17 mouse cellular contexts compared by ENCODE assay signal in the genomic region with DNA sequence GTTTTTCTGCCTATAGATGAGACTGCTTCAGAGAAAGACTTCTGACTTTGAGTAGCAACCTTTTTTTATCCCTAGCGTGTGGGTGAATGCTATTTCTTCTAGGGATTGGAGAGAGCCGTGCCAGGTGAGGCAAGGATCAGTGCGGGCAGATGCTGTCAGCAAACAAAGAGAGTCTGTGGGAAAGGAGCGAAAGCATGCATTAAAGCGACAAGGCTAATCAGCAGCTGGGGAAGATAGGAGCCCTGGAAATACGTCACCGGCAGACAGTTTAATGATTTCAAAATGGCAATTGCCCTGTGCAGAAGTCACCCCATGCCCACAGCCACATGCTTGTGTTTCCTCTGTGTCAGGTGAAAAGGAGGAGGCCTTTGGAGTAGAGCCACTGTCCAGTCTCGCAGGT. TPM values are rescaled to one million over a fixed set of nuclear protein-coding genes. Genes with fewer than 3 reads are reported as not detected.
DNase-seq lines count a peak whose midpoint lies in the region; ATAC-seq and TF ChIP-seq lines count a peak whose summit lies in the region.
"Had no signal": no experiment of that assay in that cellular context is flagged by ENCODE, and none has a peak within 500 bp of the region (broad histone marks: within the 10 kb centered on the region; RNA-seq: fewer than 3 reads in every experiment).

No protein-coding gene starts in this region.

- DNase-seq in heart, postnatal 25 days (ENCODE audit: low spot score), result no peak
- DNase-seq in brain, embryonic 14.5 days (ENCODE audit: low read depth), result peak; percentile 74
- DNase-seq in hindbrain, embryonic 14.5 days (ENCODE audit: low spot score), result no peak
- DNase-seq in Muller cell, postnatal 12 days (ENCODE audit: inconsistent ontology term), result no peak
- DNase-seq in left cerebral cortex, postnatal 36 days (ENCODE audit: low spot score in 2 of 2), result no peak
- no peak for DNase-seq in urinary bladder, postnatal 10 days (ENCODE audit: low spot score)
- DNase-seq: B cell, adult 2 months; cerebellum, adult 8-10 months; kidney, adult 11 months; kidney, postnatal 25 days; liver; lung, embryonic 14.5 days; right cerebral cortex, postnatal 4 days had no signal

- ATAC-seq in heart, embryonic 12.5 days (ENCODE audit: insufficient number of reproducible peaks, low FRiP score), result no peak
- no peak for ATAC-seq in hindbrain, embryonic 14.5 days (ENCODE audit: low FRiP score)
- ATAC-seq in midbrain, embryonic 15.5 days (replicated peaks), result peak; percentile 46; the same call in 1 of the 2 replicates

- WGBS in heart, embryonic 12.5 days, result 28% methylated on average over 8 of the region's 8 CpGs
- 41% methylated on average over 8 of the region's 8 CpGs for WGBS in hindbrain, embryonic 14.5 days
- 37% methylated on average over 8 of the region's 8 CpGs for WGBS in midbrain, embryonic 15.5 days

- peaks cover 28% of the 10 kb centered on the region for H3K4me1 ChIP-seq in heart, embryonic 12.5 days (replicated peaks)
- no peaks in the 10 kb centered on the region; the same call in 1 of the 2 replicates for H3K4me1 ChIP-seq in hindbrain, embryonic 14.5 days (replicated peaks; ENCODE audit: control insufficient read depth, insufficient read depth, low read length)
- H3K4me1 ChIP-seq in midbrain, embryonic 15.5 days, result peaks cover 9% of the 10 kb centered on the region
- H3K4me1 ChIP-seq: embryonic facial prominence, embryonic 15.5 days had no signal

- H3K4me3 ChIP-seq in heart, embryonic 12.5 days, result no peak overlapping the region
- H3K4me3 ChIP-seq in hindbrain, embryonic 14.5 days (replicated peaks; ENCODE audit: low read length), result no peak overlapping the region
- no peak overlapping the region for H3K4me3 ChIP-seq in midbrain, embryonic 15.5 days
- H3K4me3 ChIP-seq: embryonic facial prominence, embryonic 15.5 days had no signal

- TF ChIP-seq CTCF in brain, embryonic 14.5 days (IDR thresholded peaks at IDR 0.05; ENCODE audit: borderline replicate concordance, extremely low read depth, insufficient read depth, insufficient read length), result no peak

- H3K27ac ChIP-seq in heart, embryonic 12.5 days (ENCODE audit: poor library complexity, severe bottlenecking), result no peak overlapping the region
- H3K27ac ChIP-seq in hindbrain, embryonic 14.5 days, result peak overlapping the region; percentile 66
- peak overlapping the region; percentile 77 for H3K27ac ChIP-seq in midbrain, embryonic 15.5 days
- H3K27ac ChIP-seq: embryonic facial prominence, embryonic 15.5 days; macrophage had no signal

- TF ChIP-seq POLR2A in brain, embryonic 14.5 days (IDR thresholded peaks at IDR 0.05; ENCODE audit: borderline replicate concordance, extremely low read depth, insufficient read depth, insufficient read length, poor library complexity, severe bottlenecking), result no peak

- H3K9me3 ChIP-seq in heart, embryonic 12.5 days (replicated peaks), result no peaks in the 10 kb centered on the region
- H3K9me3 ChIP-seq in hindbrain, embryonic 14.5 days (ENCODE audit: control insufficient read depth, low read length), result no peaks in the 10 kb centered on the region
- H3K9me3 ChIP-seq in midbrain, embryonic 15.5 days, result no peaks in the 10 kb centered on the region
- H3K9me3 ChIP-seq: embryonic facial prominence, embryonic 15.5 days had no signal

- no peaks in the 10 kb centered on the region for H3K27me3 ChIP-seq in heart, embryonic 12.5 days (replicated peaks)
- H3K27me3 ChIP-seq in hindbrain, embryonic 14.5 days (ENCODE audit: control insufficient read depth, insufficient read depth, low read length), result no peaks in the 10 kb centered on the region
- no peaks in the 10 kb centered on the region for H3K27me3 ChIP-seq in midbrain, embryonic 15.5 days (replicated peaks)
- H3K27me3 ChIP-seq: embryonic facial prominence, embryonic 15.5 days had no signal

- no peak overlapping the region for H3K9ac ChIP-seq in heart, embryonic 12.5 days
- H3K9ac ChIP-seq in hindbrain, embryonic 14.5 days, result peak overlapping the region; percentile 44; the same call in 1 of the 2 replicates
- peak overlapping the region; percentile 16; the same call in 1 of the 2 replicates for H3K9ac ChIP-seq in midbrain, embryonic 15.5 days
- H3K9ac ChIP-seq: embryonic facial prominence, embryonic 15.5 days; lung, embryonic 14.5 days had no signal

- intact Hi-C loops in heart, postnatal 25 days (cut with DNase I), result no loop called here
- intact Hi-C loops in left cerebral cortex, postnatal 36 days (cut with DNase I), result no loop called here

- H3K4me2 ChIP-seq in heart, embryonic 12.5 days, result peak overlapping the region; percentile 21; the same call in 1 of the 2 replicates
- H3K4me2 ChIP-seq in hindbrain, embryonic 14.5 days (replicated peaks), result peak overlapping the region; percentile 6; the same call in 1 of the 2 replicates
- no peak overlapping the region for H3K4me2 ChIP-seq in midbrain, embryonic 15.5 days
- H3K4me2 ChIP-seq: embryonic facial prominence, embryonic 15.5 days; lung, embryonic 14.5 days had no signal

- H3K36me3 ChIP-seq in heart, embryonic 12.5 days, result no peaks in the 10 kb centered on the region
- no peaks in the 10 kb centered on the region for H3K36me3 ChIP-seq in hindbrain, embryonic 14.5 days (replicated peaks; ENCODE audit: control insufficient read depth, insufficient read depth)
- H3K36me3 ChIP-seq in midbrain, embryonic 15.5 days (replicated peaks), result no peaks in the 10 kb centered on the region
- H3K36me3 ChIP-seq: embryonic facial prominence, embryonic 15.5 days had no signal

RNA-seq across cellular contexts. Expression of a gene that starts 39.1 kb away (rescaled TPM):
- 3.0 and 3.1 TPM in 2 replicates for polyA plus RNA-seq in heart, embryonic 12.5 days (2016; fragmentation: Nextera tagmentation; extraction: Ambion mirVana)
- 10 to 100 TPM; 17.2 to 17.6 TPM for total RNA-seq in heart, postnatal 25 days (2021)
- polyA plus RNA-seq in brain, embryonic 14.5 days (2012; rRNA removed), result 19.3 and 19.6 TPM in 2 replicates
- 6.1 and 7.7 TPM in 2 replicates for polyA plus RNA-seq in hindbrain, embryonic 14.5 days (2014; fragmentation: Nextera tagmentation; extraction: Ambion mirVana)
- 6.3 and 6.6 TPM in 2 replicates for polyA plus RNA-seq in midbrain, embryonic 15.5 days (2015; fragmentation: Nextera tagmentation; extraction: Ambion mirVana)
- 10 to 100 TPM; 14.3 to 15.9 TPM for total RNA-seq in left cerebral cortex, postnatal 36 days (2021)
